Mouse (Mus musculus): ENCODE data around the gene Cnnm3. TPM values are rescaled to one million over a fixed set of nuclear protein-coding genes. Genes with fewer than 3 reads are reported as not detected.

Gene Cnnm3
- polyA plus RNA-seq, 1 experiment, result 46.2 TPM

DNA sequence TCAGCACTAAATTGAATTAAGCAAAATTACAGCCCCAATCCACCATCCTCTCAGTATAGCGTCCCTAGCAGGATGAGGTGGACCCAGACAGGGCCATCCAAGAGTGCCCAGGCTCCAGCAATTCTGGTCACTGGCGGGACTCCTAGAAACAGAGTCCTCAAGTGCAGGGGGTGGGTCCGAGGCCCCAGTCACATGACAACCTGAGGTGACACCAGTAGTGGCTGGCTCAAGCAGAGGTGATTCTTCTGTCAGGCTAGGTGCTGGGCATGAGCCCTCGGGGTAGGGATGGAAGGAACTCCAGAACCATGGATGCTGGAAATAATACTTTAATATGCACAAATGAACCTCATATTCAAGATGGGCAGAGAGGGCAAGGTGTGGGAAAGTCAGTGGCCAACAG, 50.7 kb downstream of the Cnnm3 start:
- Histone ChIP-seq H3K27ac (ENCODE audit: insufficient read depth, low read length) (no peak overlapping the region), H3K4me1 (ENCODE audit: control insufficient read depth, insufficient read depth, low read length) (peaks cover 6% of the 10 kb centered on the region; the same call in 1 of the 2 replicates), H3K27me3 (ENCODE audit: control insufficient read depth, insufficient read depth, low read length) (no peaks in the 10 kb centered on the region), H3K4me3 (replicated peaks; ENCODE audit: insufficient read depth, low read depth, low read length) (no peak overlapping the region)
- no peak for DNase-seq
- TF ChIP-seq POLR2A (IDR thresholded peaks at IDR 0.05; ENCODE audit: borderline replicate concordance, insufficient read depth, low read length), result no peak
- TF ChIP-seq CTCF (IDR thresholded peaks at IDR 0.05; ENCODE audit: borderline replicate concordance, insufficient read depth, low read depth, low read length), result no peak
- WGBS, result 89% methylated on average over 4 of the region's 4 CpGs

DNA sequence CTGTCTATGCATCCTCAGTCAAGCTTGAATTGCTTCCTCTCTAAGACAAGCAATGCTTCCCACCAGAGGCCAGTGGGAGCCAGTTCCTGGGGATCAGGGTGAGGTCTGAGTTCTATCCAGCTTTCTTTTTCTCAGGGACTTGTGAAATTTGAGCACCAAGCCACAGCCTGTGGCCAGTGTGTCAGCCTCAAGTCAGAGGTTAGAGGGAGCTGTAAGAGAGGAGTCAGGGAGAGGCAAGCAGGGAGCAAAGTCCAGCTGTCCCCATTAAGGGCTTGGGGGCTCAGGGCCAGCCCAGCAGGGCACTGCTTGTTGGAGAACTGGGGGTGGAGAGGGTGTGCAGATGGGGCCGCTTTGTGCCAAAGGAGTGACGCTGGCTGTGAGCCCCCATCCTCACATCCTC, 51.5 kb downstream of the Cnnm3 start:
- no peaks in the 10 kb centered on the region for H3K27me3 ChIP-seq (ENCODE audit: control insufficient read depth, insufficient read depth, low read length)
- no peak overlapping the region for H3K27ac ChIP-seq (ENCODE audit: insufficient read depth, low read length)
- no peak for DNase-seq
- WGBS, result 34% methylated on average over 2 of the region's 2 CpGs
- H3K4me3 ChIP-seq (replicated peaks; ENCODE audit: insufficient read depth, low read depth, low read length), result no peak overlapping the region
- H3K4me1 ChIP-seq (ENCODE audit: control insufficient read depth, insufficient read depth, low read length), result peaks cover 6% of the 10 kb centered on the region; the same call in 1 of the 2 replicates
- TF ChIP-seq CTCF (IDR thresholded peaks at IDR 0.05; ENCODE audit: borderline replicate concordance, insufficient read depth, low read depth, low read length), result no peak
- no peak for TF ChIP-seq POLR2A (IDR thresholded peaks at IDR 0.05; ENCODE audit: borderline replicate concordance, insufficient read depth, low read length)

DNA sequence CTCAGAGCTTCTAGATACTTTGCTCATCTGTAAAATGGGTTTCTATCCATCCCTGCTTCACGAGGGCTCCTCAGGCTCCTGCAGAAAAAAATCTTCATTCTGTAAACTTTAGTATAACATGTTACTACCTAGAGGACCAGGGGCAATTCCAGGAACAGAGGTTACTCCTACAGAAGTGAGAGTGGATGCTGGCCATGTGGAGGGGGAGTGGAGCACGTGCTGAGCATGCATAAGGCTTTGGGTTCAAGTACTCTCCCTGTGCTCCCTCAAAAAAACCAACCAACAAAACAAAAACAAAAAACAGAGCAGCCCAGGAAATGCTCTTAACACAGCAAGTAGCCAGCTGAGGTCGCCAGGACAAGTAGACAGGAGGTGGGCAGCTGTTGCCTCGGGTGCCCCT, 52.0 kb downstream of the Cnnm3 start:
- WGBS, result 76% methylated on average over 4 of the region's 4 CpGs
- TF ChIP-seq CTCF (IDR thresholded peaks at IDR 0.05; ENCODE audit: borderline replicate concordance, insufficient read depth, low read depth, low read length), result no peak
- no peak for TF ChIP-seq POLR2A (IDR thresholded peaks at IDR 0.05; ENCODE audit: borderline replicate concordance, insufficient read depth, low read length)
- Histone ChIP-seq H3K27ac (ENCODE audit: insufficient read depth, low read length) (no peak overlapping the region), H3K4me3 (replicated peaks; ENCODE audit: insufficient read depth, low read depth, low read length) (no peak overlapping the region), H3K4me1 (ENCODE audit: control insufficient read depth, insufficient read depth, low read length) (peaks cover 3% of the 10 kb centered on the region; the same call in 1 of the 2 replicates), H3K27me3 (ENCODE audit: control insufficient read depth, insufficient read depth, low read length) (no peaks in the 10 kb centered on the region)
- DNase-seq, result no peak

DNA sequence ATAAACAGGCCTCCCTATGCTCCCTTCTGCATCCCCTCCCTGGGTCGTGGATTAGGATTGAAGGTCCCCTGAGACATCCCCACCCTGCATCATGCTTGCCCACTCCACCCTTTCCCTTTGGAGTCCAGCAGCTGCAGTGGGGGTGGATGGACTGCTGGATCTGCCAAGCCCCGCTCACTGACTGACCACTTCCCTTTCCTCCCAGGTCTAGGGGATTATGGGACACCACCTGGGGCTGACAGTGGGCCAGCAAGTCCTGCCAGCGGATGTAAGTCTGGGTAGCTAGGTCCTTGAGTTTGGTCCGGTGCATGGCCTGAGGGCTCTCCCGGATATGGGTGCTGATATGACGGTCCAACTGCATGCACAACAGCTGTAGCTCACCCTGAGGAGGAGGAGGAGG, 52.4 kb downstream of the Cnnm3 start:
- no peaks in the 10 kb centered on the region for H3K4me1 ChIP-seq (ENCODE audit: control insufficient read depth, insufficient read depth, low read length)
- no peak overlapping the region for H3K4me3 ChIP-seq (replicated peaks; ENCODE audit: insufficient read depth, low read depth, low read length)
- no peaks in the 10 kb centered on the region for H3K27me3 ChIP-seq (ENCODE audit: control insufficient read depth, insufficient read depth, low read length)
- TF ChIP-seq CTCF (IDR thresholded peaks at IDR 0.05; ENCODE audit: borderline replicate concordance, insufficient read depth, low read depth, low read length), result no peak
- TF ChIP-seq POLR2A (IDR thresholded peaks at IDR 0.05; ENCODE audit: borderline replicate concordance, insufficient read depth, low read length), result no peak
- no peak overlapping the region for H3K27ac ChIP-seq (ENCODE audit: insufficient read depth, low read length)
- WGBS, result 74% methylated on average over 6 of the region's 6 CpGs
- no peak for DNase-seq

DNA sequence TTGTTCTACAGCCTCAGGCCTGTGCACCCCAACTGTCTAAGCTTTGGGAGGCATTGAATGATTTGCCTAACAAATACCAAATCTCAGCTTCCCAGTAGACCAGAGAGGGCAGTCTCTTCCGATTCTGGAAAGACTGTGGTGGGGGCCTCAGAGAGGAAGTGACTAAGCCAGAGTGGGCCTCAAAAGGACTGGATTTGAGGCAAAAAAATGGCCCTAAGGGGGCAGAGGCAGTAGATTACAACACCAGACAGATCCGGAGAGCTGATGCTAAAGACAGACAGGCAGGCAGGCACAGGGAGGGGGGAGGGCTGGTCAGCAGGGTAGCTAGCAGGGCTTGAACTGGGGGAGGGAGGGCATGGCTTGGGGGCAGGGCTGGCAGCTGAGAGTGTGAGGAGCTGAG, 54.8 kb downstream of the Cnnm3 start:
- WGBS, result 62% methylated on average over 2 of the region's 2 CpGs
- TF ChIP-seq POLR2A (IDR thresholded peaks at IDR 0.05; ENCODE audit: borderline replicate concordance, insufficient read depth, low read length) (no peak), CTCF (IDR thresholded peaks at IDR 0.05; ENCODE audit: borderline replicate concordance, insufficient read depth, low read depth, low read length) (no peak)

DNA sequence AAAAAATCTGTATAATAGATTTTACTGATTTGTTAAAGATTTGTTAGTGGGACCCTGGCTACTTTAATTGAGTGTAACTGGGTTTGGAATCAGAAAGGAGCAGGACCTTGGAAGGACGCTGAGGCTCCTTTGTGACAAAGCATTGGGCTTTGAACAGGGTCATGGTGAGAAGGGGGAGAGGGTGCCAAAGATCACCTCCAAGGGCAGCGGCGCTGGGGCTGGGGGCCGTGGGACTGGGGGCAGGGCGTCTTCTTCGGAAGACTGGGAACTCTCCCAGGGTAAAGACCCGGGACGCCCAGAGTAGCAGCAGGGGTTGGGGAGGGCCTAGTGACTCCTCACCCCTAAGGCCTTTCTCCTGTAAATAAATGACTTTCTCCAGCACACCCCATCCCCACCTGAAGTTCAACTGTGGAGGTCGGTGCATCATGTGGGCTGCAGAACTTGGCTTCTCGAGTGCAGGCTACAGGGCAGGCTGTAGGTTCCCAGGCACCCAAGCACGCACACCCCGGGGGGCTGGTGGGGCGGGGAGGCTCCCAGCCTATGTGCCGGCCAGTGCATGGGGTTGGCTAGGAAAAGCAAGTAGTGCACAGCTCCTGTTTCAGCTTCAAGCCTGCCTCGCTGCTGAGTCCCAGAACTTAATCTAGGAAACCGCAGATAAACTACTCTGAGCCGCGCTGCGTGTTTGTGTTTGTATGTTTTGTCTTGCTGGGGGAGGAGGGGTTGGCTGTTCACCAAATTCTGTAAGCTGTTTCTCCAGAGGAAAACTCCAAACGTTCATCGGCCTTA, 56.3 kb downstream of the Cnnm3 start:
- H3K27ac ChIP-seq (ENCODE audit: insufficient read depth, low read length), result no peak overlapping the region
- DNase-seq, result no peak
- 64% methylated on average over 21 of the region's 21 CpGs for WGBS
- no peaks in the 10 kb centered on the region for H3K4me1 ChIP-seq (ENCODE audit: control insufficient read depth, insufficient read depth, low read length)
- no peak overlapping the region for H3K4me3 ChIP-seq (replicated peaks; ENCODE audit: insufficient read depth, low read depth, low read length)
- TF ChIP-seq CTCF (IDR thresholded peaks at IDR 0.05; ENCODE audit: borderline replicate concordance, insufficient read depth, low read depth, low read length) (no peak), POLR2A (IDR thresholded peaks at IDR 0.05; ENCODE audit: borderline replicate concordance, insufficient read depth, low read length) (no peak)
- no peaks in the 10 kb centered on the region for H3K27me3 ChIP-seq (ENCODE audit: control insufficient read depth, insufficient read depth, low read length)

More for the DNA sequence above, 54.8 kb downstream of the Cnnm3 start:
- no peak overlapping the region for H3K27ac ChIP-seq (ENCODE audit: insufficient read depth, low read length)
- no peaks in the 10 kb centered on the region for H3K27me3 ChIP-seq (ENCODE audit: control insufficient read depth, insufficient read depth, low read length)
- DNase-seq, result no peak
- no peaks in the 10 kb centered on the region for H3K4me1 ChIP-seq (ENCODE audit: control insufficient read depth, insufficient read depth, low read length)
- H3K4me3 ChIP-seq (replicated peaks; ENCODE audit: insufficient read depth, low read depth, low read length), result no peak overlapping the region

DNA sequence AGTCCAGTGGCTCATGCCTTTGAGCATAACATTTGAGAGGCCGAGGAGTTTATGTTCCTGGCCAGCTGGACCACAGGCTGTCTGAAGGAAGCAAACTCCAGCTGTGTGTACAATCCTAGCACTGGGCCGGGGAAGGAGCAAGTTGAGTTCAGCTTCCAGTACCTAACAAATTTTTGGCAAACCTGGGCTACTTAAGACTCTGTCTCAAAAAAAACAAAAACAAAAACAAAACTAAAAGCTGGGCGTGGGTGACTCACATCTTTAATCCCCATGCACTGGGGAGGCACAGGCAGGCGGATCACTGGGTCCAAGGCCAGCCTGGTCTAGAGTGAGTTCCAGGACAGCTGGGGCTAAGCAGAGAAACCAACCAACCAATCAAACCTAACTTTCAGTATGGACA, 57.1 kb downstream of the Cnnm3 start:
- no peak for TF ChIP-seq CTCF (IDR thresholded peaks at IDR 0.05; ENCODE audit: borderline replicate concordance, insufficient read depth, low read depth, low read length)
- TF ChIP-seq POLR2A (IDR thresholded peaks at IDR 0.05; ENCODE audit: borderline replicate concordance, insufficient read depth, low read length), result no peak
- Histone ChIP-seq H3K4me1 (ENCODE audit: control insufficient read depth, insufficient read depth, low read length) (0 out of 2 replicates have a peak, but pooled peaks cover under 1% of the 10 kb centered on the region), H3K27ac (ENCODE audit: insufficient read depth, low read length) (no peak overlapping the region), H3K27me3 (ENCODE audit: control insufficient read depth, insufficient read depth, low read length) (no peaks in the 10 kb centered on the region), H3K4me3 (replicated peaks; ENCODE audit: insufficient read depth, low read depth, low read length) (no peak overlapping the region)
- 72% methylated on average over 4 of the region's 4 CpGs for WGBS
- DNase-seq, result no peak

DNA sequence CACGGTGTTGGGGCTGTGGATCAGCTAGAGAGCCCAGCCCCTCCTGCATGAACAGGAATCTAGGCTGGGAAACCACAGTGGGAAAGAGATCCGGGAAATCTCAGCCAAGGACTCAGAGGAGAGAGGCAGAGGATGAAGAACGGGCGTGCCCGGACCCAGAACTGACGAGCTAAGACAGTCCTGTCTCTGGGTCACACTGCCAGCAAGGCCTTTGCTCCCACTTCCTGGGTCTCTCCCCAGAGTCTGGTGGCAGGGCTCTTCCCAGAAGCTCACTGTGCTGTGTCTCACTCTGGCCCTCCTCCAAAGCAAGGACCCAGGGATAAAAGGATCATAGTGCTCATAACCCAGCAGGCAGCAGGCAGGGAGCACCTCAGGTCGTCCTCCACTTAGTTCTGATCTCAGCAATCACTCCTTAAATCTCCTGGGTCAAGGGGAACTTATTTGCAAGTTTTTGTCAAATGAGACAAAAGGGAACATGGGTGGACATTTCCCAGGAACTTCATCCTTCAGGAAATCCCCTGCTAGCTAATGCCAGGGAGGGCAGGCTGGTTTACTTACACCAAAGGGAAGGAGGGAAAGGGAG, 58.1 kb downstream of the Cnnm3 start:
- no peak overlapping the region for H3K27ac ChIP-seq (ENCODE audit: insufficient read depth, low read length)
- 71% methylated on average over 7 of the region's 7 CpGs for WGBS
- TF ChIP-seq POLR2A (IDR thresholded peaks at IDR 0.05; ENCODE audit: borderline replicate concordance, insufficient read depth, low read length) (no peak), CTCF (IDR thresholded peaks at IDR 0.05; ENCODE audit: borderline replicate concordance, insufficient read depth, low read depth, low read length) (no peak)
- H3K4me3 ChIP-seq (replicated peaks; ENCODE audit: insufficient read depth, low read depth, low read length), result no peak overlapping the region
- DNase-seq, result no peak
- no peaks in the 10 kb centered on the region for H3K27me3 ChIP-seq (ENCODE audit: control insufficient read depth, insufficient read depth, low read length)
- peaks cover 9% of the 10 kb centered on the region for H3K4me1 ChIP-seq (ENCODE audit: control insufficient read depth, insufficient read depth, low read length)
